ENCODE assay signal across 7 mouse cellular contexts in genomic region chr9:50000497-50001404, GRCm38 (mm10).
DNase-seq lines count a peak whose midpoint lies in the region; ATAC-seq and TF ChIP-seq lines count a peak whose summit lies in the region.

No protein-coding gene starts in this region.

- TF ChIP-seq POLR2A in limb, embryonic 14.5 days (IDR thresholded peaks at IDR 0.05; ENCODE audit: borderline replicate concordance, extremely low read depth, insufficient read depth, insufficient read length) = no peak

- intact Hi-C loops in left cerebral cortex, adult 2 months (cut with DNase I) = no loop called here

- no peak overlapping the region; the same call in 1 of the 2 replicates for H3K27ac ChIP-seq in lung, embryonic 14.5 days (ENCODE audit: low read depth)
- H3K27ac ChIP-seq in lung, postnatal 0 days (ENCODE audit: low read length) = no peak overlapping the region
- H3K27ac ChIP-seq in limb, embryonic 14.5 days (replicated peaks; ENCODE audit: low read depth, low read length) = peak overlapping the region; percentile 19; the same call in 1 of the 2 replicates
- H3K27ac ChIP-seq in left cerebral cortex, adult 2 months = no peak overlapping the region

- peaks cover 5% of the 10 kb centered on the region; the same call in 1 of the 2 replicates for H3K9me3 ChIP-seq in lung, embryonic 14.5 days (ENCODE audit: low read depth, low read length)
- no peaks in the 10 kb centered on the region for H3K9me3 ChIP-seq in lung, postnatal 0 days (ENCODE audit: low read length)
- H3K9me3 ChIP-seq in limb, embryonic 14.5 days (ENCODE audit: control insufficient read depth, low read length) = peaks cover 4% of the 10 kb centered on the region

- 47% methylated on average over 13 of the region's 13 CpGs for WGBS in lung, embryonic 14.5 days
- WGBS in lung, postnatal 0 days = 59% methylated on average over 13 of the region's 13 CpGs
- 55% methylated on average over 13 of the region's 13 CpGs for WGBS in limb, embryonic 14.5 days

- no peak overlapping the region for H3K9ac ChIP-seq in lung, embryonic 14.5 days
- H3K9ac ChIP-seq in lung, postnatal 0 days (replicated peaks; ENCODE audit: low read depth) = no peak overlapping the region
- H3K9ac ChIP-seq in limb, embryonic 14.5 days (ENCODE audit: low read depth, low read length, severe bottlenecking) = no peak overlapping the region

- no peak overlapping the region for H3K4me3 ChIP-seq in lung, embryonic 14.5 days (ENCODE audit: low read depth, low read length)
- H3K4me3 ChIP-seq in lung, postnatal 0 days (ENCODE audit: low read depth, low read length) = no peak overlapping the region
- no peak overlapping the region for H3K4me3 ChIP-seq in limb, embryonic 14.5 days (replicated peaks; ENCODE audit: low read length)
- no peak overlapping the region for H3K4me3 ChIP-seq in left cerebral cortex, adult 2 months

- H3K27me3 ChIP-seq in lung, embryonic 14.5 days (ENCODE audit: insufficient read depth, low read length) = no peaks in the 10 kb centered on the region
- no peaks in the 10 kb centered on the region for H3K27me3 ChIP-seq in lung, postnatal 0 days (replicated peaks; ENCODE audit: insufficient read depth, low read length)
- H3K27me3 ChIP-seq in limb, embryonic 14.5 days (ENCODE audit: control insufficient read depth, insufficient read depth, low read length) = no peaks in the 10 kb centered on the region

- no peak for TF ChIP-seq EP300 in lung, postnatal 0 days (IDR thresholded peaks at IDR 0.05)

- TF ChIP-seq CTCF in lung, embryonic 14.5 days (IDR thresholded peaks at IDR 0.05; ENCODE audit: low read depth) = no peak
- no peak for TF ChIP-seq CTCF in lung, postnatal 0 days (IDR thresholded peaks at IDR 0.05)
- no peak for TF ChIP-seq CTCF in left cerebral cortex, adult 2 months (IDR thresholded peaks at IDR 0.05)

- no peaks in the 10 kb centered on the region for H3K36me3 ChIP-seq in lung, embryonic 14.5 days (ENCODE audit: insufficient read depth)
- H3K36me3 ChIP-seq in lung, postnatal 0 days (ENCODE audit: insufficient read depth, low read length) = no peaks in the 10 kb centered on the region
- no peaks in the 10 kb centered on the region for H3K36me3 ChIP-seq in limb, embryonic 14.5 days (ENCODE audit: control insufficient read depth, insufficient read depth, low read length)

- ATAC-seq in lung, embryonic 14.5 days (ENCODE audit: insufficient read depth) = peak; percentile 75; the same call in 1 of the 2 replicates
- no peak for ATAC-seq in lung, postnatal 0 days
- ATAC-seq in limb, embryonic 14.5 days (ENCODE audit: low FRiP score, low read depth) = peak; percentile 72; the same call in 1 of the 2 replicates

- H3K4me2 ChIP-seq in lung, embryonic 14.5 days = no peak overlapping the region
- H3K4me2 ChIP-seq in lung, postnatal 0 days (replicated peaks; ENCODE audit: low read depth, low read length) = no peak overlapping the region
- no peak overlapping the region for H3K4me2 ChIP-seq in limb, embryonic 14.5 days (replicated peaks; ENCODE audit: low read depth, low read length, severe bottlenecking)

- no peaks in the 10 kb centered on the region for H3K4me1 ChIP-seq in lung, embryonic 14.5 days (ENCODE audit: insufficient read depth)
- no peaks in the 10 kb centered on the region for H3K4me1 ChIP-seq in lung, postnatal 0 days (ENCODE audit: insufficient read depth, low read depth, low read length)
- H3K4me1 ChIP-seq in limb, embryonic 14.5 days (ENCODE audit: control insufficient read depth, insufficient read depth, low read length) = peaks cover 10% of the 10 kb centered on the region

- DNase-seq in lung, embryonic 14.5 days = peak; percentile 78
- no peak for DNase-seq in lung, postnatal 0 days (ENCODE audit: low spot score)
- DNase-seq in fibroblast of lung, adult 2 months (ENCODE audit: low read depth) = peak; percentile 69
- peak; percentile 61 for DNase-seq in heart, postnatal 4 days
- DNase-seq in limb, embryonic 14.5 days (ENCODE audit: low spot score) = peak; percentile 52
- DNase-seq in layer of hippocampus, postnatal 25 days (ENCODE audit: extremely low spot score in 1 of 2, low spot score in 1 of 2) = no peak
- no peak for DNase-seq in left cerebral cortex, adult 2 months (ENCODE audit: extremely low spot score in 1 of 2, low spot score in 2 of 2)

Comparison
In these comparisons a context has a peak if more than half of its experiments do, and no peak if none do; other contexts are left out.
1. DNase-seq: peak in lung, embryonic 14.5 days (single experiment), fibroblast of lung, adult 2 months (single experiment), heart, postnatal 4 days (single experiment) and limb, embryonic 14.5 days (single experiment); none in lung, postnatal 0 days (single experiment), layer of hippocampus, postnatal 25 days (0 of 2) and left cerebral cortex, adult 2 months (0 of 2).